Mouse (Mus musculus): ENCODE data around the gene Grin2b. TPM values are rescaled to one million over a fixed set of nuclear protein-coding genes. Genes with fewer than 3 reads are reported as not detected.

The Grin2b gene
- polyA plus RNA-seq, 1 experiment from 2014 or later, result 92.1 TPM

DNA sequence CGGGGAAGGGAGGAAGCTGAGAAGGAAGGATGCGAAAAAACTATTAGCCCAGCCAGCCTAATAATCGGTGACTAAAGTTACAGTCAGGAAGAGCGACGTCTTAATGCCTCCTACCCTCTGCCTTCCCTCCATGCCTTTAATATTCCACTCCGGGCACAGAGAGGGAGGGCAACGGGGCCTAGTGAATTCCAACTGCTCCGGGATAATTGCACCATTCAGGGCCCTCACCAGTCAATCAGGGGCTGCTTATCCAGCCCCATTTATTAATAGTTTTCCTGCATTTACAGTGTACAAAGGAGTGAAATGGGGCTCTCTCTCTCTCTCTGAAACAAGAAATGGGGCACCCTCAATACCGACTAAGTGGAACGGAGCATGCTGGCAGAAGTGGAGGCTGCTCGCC lies 11.2 kb downstream of the Grin2b start:
- H3K9ac ChIP-seq (replicated peaks), result no peak overlapping the region
- peak overlapping the region; percentile 15 for H3K4me2 ChIP-seq (replicated peaks)
- H3K36me3 ChIP-seq, result no peaks in the 10 kb centered on the region
- peak overlapping the region; percentile 44; the same call in 1 of the 2 replicates for H3K27ac ChIP-seq (replicated peaks)
- H3K4me3 ChIP-seq, result 0 out of 2 replicates have a peak overlapping the region, but pooled peaks have one; percentile 2
- WGBS, result 29% methylated on average over 11 of the region's 11 CpGs
- no peaks in the 10 kb centered on the region for H3K27me3 ChIP-seq
- H3K9me3 ChIP-seq, result no peaks in the 10 kb centered on the region
- peak; percentile 53 for ATAC-seq (replicated peaks)
- peaks cover 52% of the 10 kb centered on the region for H3K4me1 ChIP-seq

- Histone ChIP-seq H3K4me1 (peaks cover 28% of the 10 kb centered on the region), H3K4me2 (replicated peaks) (no peak overlapping the region), H3K36me3 (peaks cover 4% of the 10 kb centered on the region; the same call in 1 of the 2 replicates), H3K4me3 (no peak overlapping the region), H3K9ac (replicated peaks) (no peak overlapping the region), H3K27me3 (no peaks in the 10 kb centered on the region), H3K9me3 (no peaks in the 10 kb centered on the region), H3K27ac (replicated peaks) (no peak overlapping the region)
- 0 out of 2 replicates have a peak, but pooled peaks have one; percentile 30 for ATAC-seq (replicated peaks)
- WGBS, result 61% methylated on average over 9 of the region's 9 CpGs
These were observed 19.9 kb downstream of the Grin2b start for GRCm38 (mm10) chr6:136153444-136153843.

GRCm38 (mm10) chr6:136150064-136150463 lies 23.2 kb downstream of the Grin2b start:
- no peak overlapping the region for H3K9ac ChIP-seq (replicated peaks)
- H3K27me3 ChIP-seq, result no peaks in the 10 kb centered on the region
- H3K4me1 ChIP-seq, result peaks cover 28% of the 10 kb centered on the region
- H3K9me3 ChIP-seq, result no peaks in the 10 kb centered on the region
- H3K4me3 ChIP-seq, result no peak overlapping the region
- peaks cover 4% of the 10 kb centered on the region; the same call in 1 of the 2 replicates for H3K36me3 ChIP-seq
- H3K27ac ChIP-seq (replicated peaks), result peak overlapping the region; percentile 53
- 19% methylated on average over 5 of the region's 6 CpGs for WGBS
- H3K4me2 ChIP-seq (replicated peaks), result no peak overlapping the region
- ATAC-seq (replicated peaks), result peak; percentile 91

DNA sequence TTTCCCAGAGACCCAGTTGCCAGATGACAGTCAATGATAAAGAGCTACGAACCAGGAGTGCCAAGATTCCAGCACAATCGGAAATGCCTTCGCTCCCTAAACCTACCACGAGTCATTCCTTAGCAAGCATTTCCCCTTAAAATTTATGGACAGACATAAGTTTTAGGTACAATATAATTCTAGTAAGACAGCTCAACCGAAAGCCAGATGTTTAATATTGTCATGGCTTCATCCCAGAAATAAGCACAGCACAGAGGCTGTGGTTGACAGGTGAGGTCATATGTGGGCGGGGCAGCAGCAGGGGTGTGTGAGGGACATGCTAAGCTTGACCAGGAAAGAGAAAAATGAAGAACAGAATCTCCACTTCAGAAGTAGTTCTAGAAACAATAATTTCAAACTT lies 33.3 kb downstream of the Grin2b start:
- no peaks in the 10 kb centered on the region for H3K27me3 ChIP-seq
- no peak overlapping the region for H3K4me2 ChIP-seq (replicated peaks)
- no peaks in the 10 kb centered on the region for H3K9me3 ChIP-seq
- H3K4me1 ChIP-seq, result no peaks in the 10 kb centered on the region
- H3K9ac ChIP-seq (replicated peaks), result no peak overlapping the region
- ATAC-seq (replicated peaks), result no peak
- H3K27ac ChIP-seq (replicated peaks), result no peak overlapping the region
- no peaks in the 10 kb centered on the region for H3K36me3 ChIP-seq
- WGBS, result 93% methylated on average over 6 of the region's 6 CpGs
- H3K4me3 ChIP-seq, result no peak overlapping the region

- no peak overlapping the region for H3K4me3 ChIP-seq
- 0 out of 2 replicates have a peak, but pooled peaks have one; percentile 23 for ATAC-seq (replicated peaks)
- no peak overlapping the region for H3K9ac ChIP-seq (replicated peaks)
- WGBS, result 35% methylated on average over 10 of the region's 10 CpGs
- H3K4me1 ChIP-seq, result no peaks in the 10 kb centered on the region
- H3K9me3 ChIP-seq, result no peaks in the 10 kb centered on the region
- H3K27ac ChIP-seq (replicated peaks), result no peak overlapping the region
- H3K36me3 ChIP-seq, result no peaks in the 10 kb centered on the region
- H3K4me2 ChIP-seq (replicated peaks), result no peak overlapping the region
- H3K27me3 ChIP-seq, result no peaks in the 10 kb centered on the region
These were observed 42.9 kb downstream of the Grin2b start for GRCm38 (mm10) chr6:136130456-136130855.

DNA sequence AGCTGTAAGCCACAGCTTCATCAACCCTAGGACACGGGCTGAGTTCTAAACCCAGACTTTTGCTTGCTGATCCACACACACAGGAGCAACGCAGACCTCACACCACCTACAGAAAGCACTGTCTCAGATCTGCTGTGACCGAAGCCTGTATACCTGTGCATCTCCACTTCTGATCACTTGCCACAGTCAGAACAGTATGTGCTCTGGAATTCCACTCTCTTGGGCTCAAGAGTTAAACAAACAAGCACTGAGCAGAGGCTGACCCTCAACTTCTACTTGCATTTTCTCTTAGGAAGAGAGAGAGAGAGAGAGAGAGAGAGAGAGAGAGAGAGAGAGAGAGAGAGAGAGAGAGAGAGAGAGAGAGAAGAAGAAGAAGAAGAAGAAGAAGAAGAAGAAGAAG lies 50.7 kb downstream of the Grin2b start:
- Histone ChIP-seq H3K4me2 (replicated peaks) (no peak overlapping the region), H3K27ac (replicated peaks) (no peak overlapping the region), H3K9me3 (no peaks in the 10 kb centered on the region), H3K4me1 (peaks cover 5% of the 10 kb centered on the region; the same call in 1 of the 2 replicates), H3K27me3 (no peaks in the 10 kb centered on the region), H3K9ac (replicated peaks) (no peak overlapping the region), H3K36me3 (no peaks in the 10 kb centered on the region), H3K4me3 (no peak overlapping the region)
- 93% methylated on average over 3 of the region's 3 CpGs for WGBS
- ATAC-seq (replicated peaks), result no peak

- Histone ChIP-seq H3K9me3 (no peaks in the 10 kb centered on the region), H3K9ac (replicated peaks) (no peak overlapping the region), H3K36me3 (no peaks in the 10 kb centered on the region), H3K27ac (replicated peaks) (no peak overlapping the region), H3K27me3 (no peaks in the 10 kb centered on the region), H3K4me3 (no peak overlapping the region), H3K4me2 (replicated peaks) (no peak overlapping the region), H3K4me1 (peaks cover 5% of the 10 kb centered on the region; the same call in 1 of the 2 replicates)
- ATAC-seq (replicated peaks), result no peak
- 96% methylated on average over 3 of the region's 3 CpGs for WGBS
These were observed 55.9 kb downstream of the Grin2b start for GRCm38 (mm10) chr6:136117390-136117789.

DNA sequence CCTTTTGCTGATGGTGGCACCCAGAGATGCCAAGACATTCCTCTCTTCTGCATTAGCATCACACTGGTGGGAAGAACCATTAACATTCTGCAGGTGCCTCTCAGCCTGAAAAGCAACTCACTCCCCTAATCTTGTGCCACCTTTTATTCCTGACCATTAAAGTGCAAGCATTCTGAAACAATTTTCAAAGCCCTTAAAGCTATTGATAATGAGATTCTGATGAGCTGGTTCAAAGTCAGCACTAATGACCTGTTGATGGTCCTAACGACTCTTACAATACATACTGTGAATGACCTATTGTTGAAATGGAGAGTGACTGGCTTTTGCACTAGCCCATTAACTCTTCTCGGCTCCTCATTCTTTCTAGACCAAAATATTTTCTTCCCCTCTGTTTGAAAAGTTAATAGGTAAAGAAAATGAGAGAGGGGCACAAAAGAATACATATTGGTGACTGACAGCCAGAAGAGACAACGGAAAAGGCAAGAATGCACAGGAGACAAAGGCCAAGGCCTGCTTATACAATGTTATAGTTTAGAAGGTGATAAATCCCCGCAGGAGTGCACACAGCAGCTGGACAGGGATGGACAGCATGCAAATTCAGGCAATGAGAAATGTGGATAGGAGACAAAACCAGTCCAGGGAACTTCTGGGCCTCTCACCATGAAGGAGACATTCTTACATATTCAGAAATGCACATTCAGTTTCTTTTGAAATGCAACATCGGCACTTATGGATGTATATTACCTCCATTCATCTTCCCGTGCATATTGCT lies 59.5 kb downstream of the Grin2b start:
- WGBS, result 36% methylated on average over 6 of the region's 6 CpGs
- H3K4me1 ChIP-seq, result peaks cover 11% of the 10 kb centered on the region
- no peak for ATAC-seq (replicated peaks)

GRCm38 (mm10) chr6:136109172-136109571 lies 64.1 kb downstream of the Grin2b start:
- ATAC-seq (replicated peaks), result peak; percentile 84
- Histone ChIP-seq H3K9me3 (no peaks in the 10 kb centered on the region), H3K4me3 (no peak overlapping the region), H3K4me2 (replicated peaks) (no peak overlapping the region), H3K27me3 (no peaks in the 10 kb centered on the region), H3K4me1 (peaks cover 16% of the 10 kb centered on the region), H3K9ac (replicated peaks) (no peak overlapping the region), H3K27ac (replicated peaks) (no peak overlapping the region), H3K36me3 (no peaks in the 10 kb centered on the region)
- whole genome bisulfite sequencing, result 23% methylated on average over 6 of the region's 6 CpGs

More for the DNA sequence above, 59.5 kb downstream of the Grin2b start:
- no peaks in the 10 kb centered on the region for H3K9me3 ChIP-seq
- no peaks in the 10 kb centered on the region for H3K27me3 ChIP-seq
- no peak overlapping the region for H3K4me2 ChIP-seq (replicated peaks)
- no peak overlapping the region for H3K4me3 ChIP-seq
- H3K9ac ChIP-seq (replicated peaks), result no peak overlapping the region
- H3K27ac ChIP-seq (replicated peaks), result no peak overlapping the region
- no peaks in the 10 kb centered on the region for H3K36me3 ChIP-seq

- Histone ChIP-seq H3K36me3 (no peaks in the 10 kb centered on the region), H3K9me3 (no peaks in the 10 kb centered on the region), H3K4me3 (no peak overlapping the region), H3K4me2 (replicated peaks) (no peak overlapping the region), H3K27ac (replicated peaks) (no peak overlapping the region), H3K4me1 (peaks cover 16% of the 10 kb centered on the region), H3K27me3 (no peaks in the 10 kb centered on the region), H3K9ac (replicated peaks) (no peak overlapping the region)
- 40% methylated on average over 3 of the region's 3 CpGs for WGBS
- ATAC-seq (replicated peaks), result peak; percentile 49; the same call in 1 of the 2 replicates
These were observed 64.8 kb downstream of the Grin2b start for GRCm38 (mm10) chr6:136108466-136108865.

GRCm38 (mm10) chr6:136105221-136105620 lies 68.1 kb downstream of the Grin2b start:
- no peaks in the 10 kb centered on the region for H3K36me3 ChIP-seq
- H3K4me2 ChIP-seq (replicated peaks), result no peak overlapping the region
- H3K4me3 ChIP-seq, result no peak overlapping the region
- H3K4me1 ChIP-seq, result peaks cover 16% of the 10 kb centered on the region
- 76% methylated on average over 2 of the region's 2 CpGs for WGBS
- no peaks in the 10 kb centered on the region for H3K27me3 ChIP-seq
- no peaks in the 10 kb centered on the region for H3K9me3 ChIP-seq
- ATAC-seq (replicated peaks), result no peak
- no peak overlapping the region for H3K9ac ChIP-seq (replicated peaks)
- no peak overlapping the region for H3K27ac ChIP-seq (replicated peaks)

- no peak overlapping the region for H3K4me3 ChIP-seq
- H3K9ac ChIP-seq (replicated peaks), result no peak overlapping the region
- H3K4me1 ChIP-seq, result no peaks in the 10 kb centered on the region
- H3K4me2 ChIP-seq (replicated peaks), result no peak overlapping the region
- H3K9me3 ChIP-seq, result no peaks in the 10 kb centered on the region
- no peaks in the 10 kb centered on the region for H3K27me3 ChIP-seq
- no peaks in the 10 kb centered on the region for H3K36me3 ChIP-seq
- ATAC-seq (replicated peaks), result no peak
- WGBS, result 74% methylated on average over 5 of the region's 5 CpGs
- no peak overlapping the region for H3K27ac ChIP-seq (replicated peaks)
These were observed 73.1 kb downstream of the Grin2b start for GRCm38 (mm10) chr6:136100241-136100640.

Measured in forebrain, embryonic 15.5 days (tissue).